Mouse (Mus musculus) limb, embryonic 10.5 days (tissue): ENCODE measurements around the gene Ppp1r12b. TPM values are rescaled to one million over a fixed set of nuclear protein-coding genes. Genes with fewer than 3 reads are reported as not detected.
A peak's percentile ranks its signal among the peaks of the same experiment; 100 is the strongest.

Source experiments
- DNase-seq: peaks from one replicate; pipeline ENCODE4 v3.0.0-alpha.2; 2017; ENCODE audit warnings: low spot score
- H3K27ac ChIP-seq: fragments of 300-500 bp; sonication (generic); 2 replicates; pipeline ENCODE4 v1.5.1; 2016; ENCODE audit warnings: mild to moderate bottlenecking
- H3K27me3 ChIP-seq: fragments of 300-500 bp; sonication (generic); 2 replicates; pipeline ENCODE4 v1.6.1; 2016; ENCODE audit warnings: low read depth, mild to moderate bottlenecking; ENCODE audit not compliant: poor library complexity, severe bottlenecking
- H3K36me3 ChIP-seq: fragments of 300-500 bp; sonication (generic); 2 replicates; pipeline ENCODE4 v1.6.1; 2016; ENCODE audit warnings: mild to moderate bottlenecking, moderate library complexity
- H3K4me1 ChIP-seq: fragments of 300-500 bp; sonication (generic); 2 replicates; pipeline ENCODE4 v1.6.1; 2016
- H3K4me3 ChIP-seq: fragments of 300-500 bp; sonication (generic); 2 replicates; pipeline ENCODE4 v1.5.1; 2016; ENCODE audit warnings: mild to moderate bottlenecking, moderate library complexity
- H3K9me3 ChIP-seq: fragments of 300-500 bp; sonication (generic); replicated peaks from 2 replicates; pipeline ENCODE4 v1.6.1; 2016; ENCODE audit warnings: mild to moderate bottlenecking
- WGBS: fragments of 180-500 bp; shearing (Covaris S2); methylation state at CpG from one replicate; pipeline ENCODE4 v1.1.7; 2016; 5-methylcytosine and 5-hydroxymethylcytosine counted together
- polyA plus RNA-seq: library from polyadenylated mRNA; unstranded; fragments of >200 nt; fragmentation: Nextera tagmentation; extraction: Ambion mirVana; gene quantifications from 2 replicates; pipeline ENCODE4 v1.2.1, GENCODE M21; 2016

Ppp1r12b gene
- polyA plus RNA-seq, 1 experiment from 2014 or later: 5.5 TPM

DNA sequence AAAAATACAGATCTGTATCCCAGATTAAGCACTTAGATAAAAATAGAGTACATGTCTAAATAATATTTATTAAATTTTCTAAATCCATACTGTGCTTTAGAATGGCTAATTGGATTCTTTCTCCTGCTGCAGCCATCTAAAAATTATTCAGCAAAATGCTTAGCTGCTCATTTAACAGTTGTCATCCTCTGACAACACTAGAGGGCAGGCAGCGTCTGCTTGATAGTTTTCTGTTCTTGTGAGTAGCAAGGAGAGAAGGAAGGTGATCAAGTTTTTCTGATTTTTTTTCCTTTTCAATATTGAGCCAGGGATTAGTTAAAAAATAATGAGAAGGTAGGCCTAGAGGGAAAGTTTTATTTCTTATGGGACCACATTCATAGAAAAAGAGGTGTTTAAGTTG lies 17.2 kb upstream of the Ppp1r12b start:
- no peak for DNase-seq
- Histone ChIP-seq H3K4me3 (no peak overlapping the region), H3K27ac (no peak overlapping the region), H3K4me1 (no peaks in the 10 kb centered on the region; the same call in 1 of the 2 replicates), H3K27me3 (no peaks in the 10 kb centered on the region), H3K36me3 (peaks cover 77% of the 10 kb centered on the region), H3K9me3 (no peaks in the 10 kb centered on the region)
- WGBS: 72% methylated on average over 1 of the region's 1 CpGs

DNA sequence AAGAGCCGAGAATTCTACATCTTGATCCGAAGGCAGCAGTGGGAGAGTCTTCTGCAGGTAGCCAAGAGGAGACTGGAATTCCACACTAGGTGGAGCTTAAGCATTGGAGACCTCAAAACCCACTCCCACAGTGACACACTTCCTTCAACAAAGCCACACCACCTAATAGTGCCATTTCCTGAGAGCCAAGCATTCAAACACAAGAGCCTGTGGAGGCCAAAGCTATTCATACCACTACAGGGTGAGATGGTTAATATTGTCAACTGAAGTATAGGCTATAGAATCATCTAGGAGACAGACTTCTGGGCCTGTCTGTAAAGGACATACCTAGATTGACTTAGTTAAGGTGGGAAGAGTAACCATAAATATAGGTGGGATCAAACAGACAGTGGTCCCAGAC lies 9.7 kb upstream of the Ppp1r12b start:
- Histone ChIP-seq H3K4me1 (peaks cover 19% of the 10 kb centered on the region), H3K9me3 (no peaks in the 10 kb centered on the region), H3K36me3 (peaks cover 41% of the 10 kb centered on the region), H3K4me3 (no peak overlapping the region), H3K27ac (no peak overlapping the region), H3K27me3 (no peaks in the 10 kb centered on the region)
- WGBS: 94% methylated on average over 2 of the region's 2 CpGs
- no peak for DNase-seq

DNA sequence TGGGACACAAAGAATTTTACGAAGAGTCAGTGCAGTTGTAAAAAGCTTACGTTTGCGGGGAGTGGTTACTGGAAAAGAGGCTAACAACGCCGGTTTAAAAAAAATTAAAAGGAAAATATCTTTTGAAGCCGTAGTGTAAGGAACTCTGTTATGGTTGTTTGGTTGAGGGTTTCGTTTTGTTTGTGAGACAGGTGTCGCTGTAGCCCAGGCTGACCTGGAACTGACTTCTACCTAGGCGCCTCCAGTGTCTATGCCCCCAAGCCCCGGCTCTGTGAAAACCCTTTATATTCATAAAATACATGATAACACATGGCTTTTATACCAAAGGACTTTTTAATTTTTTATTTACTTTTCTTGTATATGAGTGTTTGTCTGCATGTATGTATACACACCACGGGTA lies 7.1 kb upstream of the Ppp1r12b start:
- DNase-seq: peak; percentile 42
- Histone ChIP-seq H3K9me3 (no peaks in the 10 kb centered on the region), H3K36me3 (peaks cover 15% of the 10 kb centered on the region), H3K4me3 (peak overlapping the region; percentile 68), H3K4me1 (peaks cover 19% of the 10 kb centered on the region), H3K27me3 (no peaks in the 10 kb centered on the region), H3K27ac (peak overlapping the region; percentile 86)
- 5% methylated on average over 11 of the region's 11 CpGs for WGBS

DNA sequence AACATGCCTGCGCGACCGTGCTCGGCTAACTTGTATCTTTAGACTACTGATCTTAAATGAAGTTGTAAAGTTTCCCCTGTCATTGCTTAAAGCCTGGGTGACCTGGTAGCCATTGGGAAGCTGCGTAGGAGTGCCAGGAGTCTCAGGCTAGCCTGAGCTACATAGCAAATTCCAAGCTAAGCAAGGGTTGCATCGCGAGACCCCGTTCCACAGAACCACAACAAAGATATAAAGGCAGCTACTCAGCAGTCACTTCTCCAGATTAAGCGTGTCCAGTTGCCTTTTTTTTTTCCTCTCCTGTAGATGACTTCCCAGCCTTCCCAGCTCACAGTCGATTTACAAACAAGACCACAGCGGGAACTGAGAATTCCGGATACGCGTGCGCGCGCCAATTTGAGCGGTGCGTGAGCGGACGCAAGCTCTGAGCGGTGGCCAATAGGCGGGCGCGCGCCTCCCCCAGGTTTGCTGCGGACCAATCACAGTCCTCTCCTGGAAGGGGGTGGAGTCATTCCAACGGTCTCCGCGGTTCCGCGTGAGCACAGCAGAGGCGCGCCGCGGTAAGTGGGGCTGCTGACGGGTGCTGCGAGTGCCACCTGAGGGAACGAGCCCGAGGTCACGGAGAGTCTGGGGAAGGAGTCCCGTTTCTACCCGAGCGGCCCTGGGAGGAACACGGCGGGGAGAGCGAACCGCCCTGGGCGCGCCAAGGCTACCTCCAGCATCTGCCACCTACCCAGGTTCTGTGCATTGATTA lies 6.5 kb upstream of the Ppp1r12b start, which contains the start of gene Ube2t:
TSS of gene Ube2t (plus strand) at position 513 of the 751 bp plus-strand sequence.
- no peaks in the 10 kb centered on the region for H3K9me3 ChIP-seq
- H3K4me1 ChIP-seq: peaks cover 19% of the 10 kb centered on the region
- H3K27ac ChIP-seq: peak within 1 kb of the TSS; percentile 86
- peak; percentile 95 for DNase-seq
- H3K4me3 ChIP-seq: peak within 1 kb of the TSS; percentile 68
- no peaks in the 10 kb centered on the region for H3K27me3 ChIP-seq
- 2% methylated on average over 50 of the region's 50 CpGs for WGBS
- peaks cover 12% of the 10 kb centered on the region for H3K36me3 ChIP-seq

DNA sequence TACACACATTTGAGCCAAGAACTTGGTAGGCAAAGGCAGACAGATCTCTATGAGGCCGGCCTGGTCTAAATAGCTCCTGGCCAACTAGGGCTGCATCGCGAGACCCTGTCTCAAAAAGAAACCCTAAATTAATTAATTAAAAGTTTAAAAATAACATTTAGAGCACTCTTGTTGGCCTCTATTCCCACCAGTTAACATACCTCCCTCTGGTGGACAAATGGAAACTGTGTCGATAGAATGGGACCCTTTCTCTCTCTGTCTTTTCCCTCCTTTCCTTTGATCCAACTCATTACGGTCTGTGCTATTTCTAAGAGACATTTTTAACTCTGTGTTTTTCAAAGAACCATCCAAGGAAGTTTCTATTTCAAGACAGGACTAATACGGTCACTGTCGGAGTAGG lies 4.9 kb upstream of the Ppp1r12b start:
- 69% methylated on average over 7 of the region's 7 CpGs for WGBS
- no peak for DNase-seq
- H3K9me3 ChIP-seq: no peaks in the 10 kb centered on the region
- H3K4me1 ChIP-seq: peaks cover 25% of the 10 kb centered on the region
- H3K36me3 ChIP-seq: peaks cover 5% of the 10 kb centered on the region
- no peaks in the 10 kb centered on the region for H3K27me3 ChIP-seq
- no peak overlapping the region for H3K4me3 ChIP-seq
- H3K27ac ChIP-seq: no peak overlapping the region

DNA sequence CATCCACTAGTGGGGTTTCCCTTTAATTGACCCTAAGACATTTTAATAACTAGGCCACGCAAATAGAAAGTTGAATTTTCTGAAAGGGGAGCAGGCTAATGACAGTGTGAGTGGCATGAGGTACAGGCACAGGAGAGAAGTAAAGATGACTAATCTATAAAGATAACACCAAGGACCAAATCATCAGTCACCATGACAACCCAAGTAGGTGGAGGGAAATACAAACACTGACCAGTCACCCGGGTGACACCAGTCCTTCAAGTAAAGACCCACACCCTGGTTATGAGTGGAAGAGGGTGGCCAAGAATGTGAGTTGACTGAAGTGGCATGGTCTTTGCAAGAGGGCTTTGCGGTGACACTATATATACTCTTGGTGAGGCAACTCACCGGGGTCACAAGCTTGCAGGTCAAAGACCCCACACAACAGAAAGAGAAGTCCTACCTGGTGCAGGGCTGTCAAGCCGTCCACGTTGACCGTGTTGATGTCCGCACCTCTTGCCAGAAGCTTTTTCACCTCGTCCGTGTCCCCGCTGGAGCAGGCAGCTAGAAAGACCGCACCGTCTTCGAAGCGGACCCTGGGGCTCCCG lies 599 bp downstream of the Ppp1r12b start:
- Histone ChIP-seq H3K27me3 (no peaks in the 10 kb centered on the region), H3K9me3 (no peaks in the 10 kb centered on the region), H3K36me3 (no peaks in the 10 kb centered on the region), H3K4me1 (peaks cover 17% of the 10 kb centered on the region), H3K27ac (peak overlapping the region; percentile 92), H3K4me3 (peak overlapping the region; percentile 93)
- 6% methylated on average over 16 of the region's 16 CpGs for WGBS
- DNase-seq: no peak

DNA sequence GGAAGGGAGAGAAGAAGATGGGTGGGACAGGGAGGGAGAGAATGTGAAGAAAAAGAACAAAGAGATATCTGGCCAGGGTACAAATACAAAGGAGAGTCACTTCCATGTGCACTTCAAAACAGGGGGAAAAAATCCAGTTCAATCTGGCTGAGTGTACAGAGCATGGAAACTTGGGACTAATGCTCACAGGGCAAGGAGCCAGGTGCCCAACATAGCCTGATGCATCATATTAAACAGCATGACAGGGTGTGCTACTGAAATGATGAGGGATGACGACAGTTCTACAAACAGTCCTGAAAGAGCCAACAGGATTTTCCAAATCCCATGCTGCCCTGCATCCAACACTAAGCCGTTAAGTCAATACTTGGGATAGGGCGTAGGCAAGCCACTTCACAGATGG lies 5.8 kb downstream of the Ppp1r12b start:
- 96% methylated on average over 3 of the region's 3 CpGs for WGBS

DNA sequence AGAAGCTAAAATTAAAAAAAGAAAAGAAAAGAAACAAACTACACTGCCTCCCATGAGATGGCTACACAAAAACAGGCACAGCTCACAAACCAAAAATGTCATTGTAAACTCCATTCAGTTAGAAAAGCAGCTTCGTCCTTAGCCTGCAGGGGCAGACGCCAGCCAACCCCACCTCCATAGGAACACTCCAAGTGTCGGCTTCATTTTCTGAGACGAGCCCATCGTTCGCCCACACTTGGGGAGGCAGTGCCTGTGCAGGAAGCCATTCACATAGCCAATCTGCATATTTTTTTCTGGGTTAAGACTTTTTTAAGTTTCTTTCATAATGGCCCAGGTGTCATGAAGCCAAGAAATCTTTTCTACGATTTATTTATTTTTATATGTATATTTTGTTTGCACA lies 8.2 kb downstream of the Ppp1r12b start:
- Histone ChIP-seq H3K36me3 (no peaks in the 10 kb centered on the region; the same call in 1 of the 2 replicates), H3K27ac (no peak overlapping the region), H3K4me1 (no peaks in the 10 kb centered on the region), H3K27me3 (no peaks in the 10 kb centered on the region), H3K9me3 (no peaks in the 10 kb centered on the region), H3K4me3 (no peak overlapping the region)
- DNase-seq: no peak
- 91% methylated on average over 7 of the region's 7 CpGs for WGBS

More for the DNA sequence above, 5.8 kb downstream of the Ppp1r12b start:
- peaks cover 5% of the 10 kb centered on the region for H3K4me1 ChIP-seq
- no peak for DNase-seq
- no peaks in the 10 kb centered on the region for H3K9me3 ChIP-seq
- H3K27me3 ChIP-seq: no peaks in the 10 kb centered on the region
- H3K36me3 ChIP-seq: no peaks in the 10 kb centered on the region; the same call in 1 of the 2 replicates
- no peak overlapping the region for H3K4me3 ChIP-seq
- H3K27ac ChIP-seq: no peak overlapping the region

DNA sequence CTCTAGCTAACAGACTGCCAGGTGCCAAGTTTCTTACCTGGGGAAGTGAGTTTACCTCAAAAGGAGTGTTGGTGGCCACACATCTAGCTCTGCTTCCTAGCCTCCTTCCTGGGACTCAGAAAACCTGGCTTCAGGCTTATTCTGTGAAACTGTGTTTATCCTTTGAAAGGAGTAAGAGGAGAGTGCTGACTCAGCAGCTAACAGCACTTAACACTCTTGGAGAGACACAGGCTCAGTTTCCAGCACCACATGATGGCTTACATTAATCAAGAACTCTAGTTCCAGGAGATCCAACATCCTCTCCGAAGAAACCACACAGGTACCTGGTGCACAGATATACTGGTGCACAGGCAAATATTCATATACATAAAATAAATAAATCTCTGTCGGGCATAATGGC lies 12.8 kb downstream of the Ppp1r12b start:
- Histone ChIP-seq H3K27me3 (no peaks in the 10 kb centered on the region), H3K36me3 (no peaks in the 10 kb centered on the region; the same call in 1 of the 2 replicates), H3K4me1 (no peaks in the 10 kb centered on the region), H3K27ac (no peak overlapping the region), H3K4me3 (no peak overlapping the region), H3K9me3 (no peaks in the 10 kb centered on the region)
- no peak for DNase-seq
- WGBS: 88% methylated on average over 2 of the region's 2 CpGs

DNA sequence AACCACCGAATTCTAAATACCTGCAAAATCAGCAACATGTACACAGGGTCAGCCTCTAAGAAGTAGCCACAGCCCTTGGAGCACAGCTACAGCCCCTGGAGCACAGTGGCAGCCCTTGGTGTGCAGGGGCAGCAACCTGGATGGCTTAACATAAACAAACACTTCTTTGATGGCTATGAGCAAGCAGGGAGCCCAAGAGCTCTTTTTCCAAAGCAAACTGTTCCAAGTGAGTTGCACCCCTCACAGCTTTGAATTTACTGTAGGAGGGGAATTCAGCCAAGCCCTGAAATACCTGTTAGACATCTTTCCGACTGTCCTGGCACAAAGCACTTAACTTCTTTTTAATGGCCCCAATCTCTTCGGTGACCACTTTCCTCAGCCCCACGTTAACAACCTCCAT lies 14.9 kb downstream of the Ppp1r12b start:
- DNase-seq: no peak
- whole genome bisulfite sequencing: 59% methylated on average over 4 of the region's 4 CpGs
- Histone ChIP-seq H3K4me1 (no peaks in the 10 kb centered on the region), H3K9me3 (no peaks in the 10 kb centered on the region), H3K4me3 (no peak overlapping the region), H3K36me3 (no peaks in the 10 kb centered on the region), H3K27ac (no peak overlapping the region), H3K27me3 (no peaks in the 10 kb centered on the region)

DNA sequence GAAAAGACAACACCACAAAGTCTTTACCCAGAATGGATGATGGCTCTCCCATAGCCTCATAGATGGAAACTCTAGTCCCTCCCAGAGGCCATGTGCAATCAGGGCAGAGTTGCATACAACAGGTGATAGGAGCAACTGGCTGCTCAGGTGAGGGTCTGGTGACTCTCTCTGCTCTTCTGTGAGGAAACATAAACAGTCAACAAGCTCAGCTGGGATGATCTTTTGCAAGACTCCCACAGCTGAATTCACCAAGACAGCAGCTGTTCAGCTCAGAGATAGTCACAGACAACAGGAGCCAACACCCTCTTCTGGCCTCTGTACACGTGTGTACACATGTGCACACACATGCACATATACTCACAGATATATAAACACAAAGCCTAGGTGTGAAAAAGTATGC lies 17.5 kb downstream of the Ppp1r12b start:
- no peak overlapping the region for H3K4me3 ChIP-seq
- WGBS: 90% methylated on average over 1 of the region's 1 CpGs

DNA sequence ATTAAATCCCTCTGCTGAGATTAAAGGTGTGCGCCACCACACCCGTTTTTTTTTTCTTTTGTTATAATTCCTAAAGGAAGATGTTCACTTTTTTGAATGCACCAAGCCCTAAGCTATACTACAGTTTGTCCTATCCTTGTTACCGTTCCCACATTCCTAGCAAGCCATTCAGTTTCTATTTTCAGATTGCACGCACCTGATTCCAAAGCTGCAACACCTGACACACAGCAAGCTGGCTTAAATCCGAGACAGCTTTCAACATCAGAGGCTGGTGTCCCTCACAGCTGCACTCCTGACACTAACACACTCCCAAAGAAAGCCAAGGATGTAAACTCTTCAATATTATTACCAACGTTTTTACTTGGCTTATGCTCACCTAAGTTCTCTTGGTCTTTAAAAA lies 19.4 kb downstream of the Ppp1r12b start:
- DNase-seq: no peak
- Histone ChIP-seq H3K36me3 (no peaks in the 10 kb centered on the region), H3K4me3 (no peak overlapping the region), H3K9me3 (no peaks in the 10 kb centered on the region), H3K4me1 (peaks cover 5% of the 10 kb centered on the region; the same call in 1 of the 2 replicates), H3K27ac (no peak overlapping the region), H3K27me3 (no peaks in the 10 kb centered on the region)
- WGBS: 92% methylated on average over 6 of the region's 6 CpGs

More for the DNA sequence above, 17.5 kb downstream of the Ppp1r12b start:
- no peak for DNase-seq
- Histone ChIP-seq H3K36me3 (no peaks in the 10 kb centered on the region), H3K27ac (no peak overlapping the region), H3K9me3 (no peaks in the 10 kb centered on the region), H3K4me1 (no peaks in the 10 kb centered on the region), H3K27me3 (no peaks in the 10 kb centered on the region)

DNA sequence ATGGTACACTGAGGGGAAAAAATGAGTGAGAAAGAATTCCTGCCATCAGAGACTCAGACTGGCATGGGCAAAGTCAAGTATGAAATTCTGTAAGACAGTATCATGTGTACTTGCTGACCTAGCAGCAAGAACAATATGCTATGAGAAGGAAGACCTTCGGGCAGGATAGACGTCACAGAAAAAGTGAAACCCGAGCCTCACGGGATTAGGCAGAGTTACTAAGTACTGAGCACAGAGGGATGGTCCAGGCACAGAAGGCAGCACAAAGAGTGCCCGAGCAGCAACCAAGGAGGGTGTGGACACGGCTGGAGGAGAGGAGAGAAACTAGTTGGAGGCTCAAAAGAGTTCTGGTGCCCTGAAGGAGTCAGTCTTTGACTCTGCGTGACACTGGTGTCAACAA lies 23.3 kb downstream of the Ppp1r12b start:
- Histone ChIP-seq H3K27me3 (no peaks in the 10 kb centered on the region), H3K4me1 (peaks cover 5% of the 10 kb centered on the region; the same call in 1 of the 2 replicates), H3K9me3 (no peaks in the 10 kb centered on the region), H3K36me3 (no peaks in the 10 kb centered on the region), H3K27ac (no peak overlapping the region), H3K4me3 (no peak overlapping the region)
- 50% methylated on average over 7 of the region's 7 CpGs for WGBS
- no peak for DNase-seq
